Mouse (Mus musculus) CH12.LX (cell line): ENCODE measurements at regions not wholly inside any gene's neighbourhood (a gene's known extent, or its start where the extent isn't known, plus 50 kb on each side); places are given as distances from the start of the nearest gene placed in this dataset.

Experiments
- CHD1 ChIP-seq: IDR thresholded peaks from 2 replicates; pipeline ENCODE4 v1.6.1; 2012; ENCODE audit warnings: low read depth, low read length, improper control_type of control experiment, inconsistent platforms
- CTCF ChIP-seq, 2 experiments: IDR thresholded peaks in 1 of 2; conservative IDR thresholded peaks in 1 of 2; 2 replicates each; pipeline ENCODE4 v1.5.1; 2011 to 2012; ENCODE audit warnings: low read depth in 2 of 2, low read length in 2 of 2, improper control_type of control experiment in 1 of 2, inconsistent platforms in 1 of 2, mild to moderate bottlenecking in 1 of 2, moderate library complexity in 1 of 2
- EP300 ChIP-seq: IDR thresholded peaks from 2 replicates; pipeline ENCODE4 v1.6.1; 2011; ENCODE audit warnings: low read length, improper control_type of control experiment
- HCFC1 ChIP-seq: IDR thresholded peaks from 2 replicates; pipeline ENCODE4 v1.6.1; 2012; ENCODE audit warnings: low read depth, mild to moderate bottlenecking, inconsistent platforms, low read length, improper control_type of control experiment
- MAX ChIP-seq: IDR thresholded peaks from 2 replicates; pipeline ENCODE4 v1.6.1; 2011; ENCODE audit warnings: low read length, improper control_type of control experiment
- MXI1 ChIP-seq: IDR thresholded peaks from 2 replicates; pipeline ENCODE4 v1.6.1; 2011; ENCODE audit warnings: mild to moderate bottlenecking, low read depth, low read length, improper control_type of control experiment
- NELFE ChIP-seq: IDR thresholded peaks from 2 replicates; pipeline ENCODE4 v1.6.1; 2011; ENCODE audit warnings: low read depth, low read length, improper control_type of control experiment
- POLR2A ChIP-seq: IDR thresholded peaks from 2 replicates; pipeline ENCODE4 v1.6.1; 2011; ENCODE audit warnings: low read depth, mild to moderate bottlenecking, improper control_type of control experiment, low read length
- SIN3A ChIP-seq: IDR thresholded peaks from 2 replicates; pipeline ENCODE4 v1.6.1; 2012; ENCODE audit warnings: low read length, improper control_type of control experiment, inconsistent platforms
- SMC3 ChIP-seq: IDR thresholded peaks from 2 replicates; pipeline ENCODE4 v1.6.1; 2011; ENCODE audit warnings: low read depth, low read length, improper control_type of control experiment
- UBTF ChIP-seq: IDR thresholded peaks from 2 replicates; pipeline ENCODE4 v1.6.1; 2012; ENCODE audit warnings: low read depth, mild to moderate bottlenecking, inconsistent platforms, low read length, improper control_type of control experiment, moderate library complexity
- USF1 ChIP-seq: IDR thresholded peaks from 2 replicates; pipeline ENCODE4 v1.6.1; 2014; ENCODE audit warnings: low read depth, mild to moderate bottlenecking, inconsistent platforms, low read length, improper control_type of control experiment
- ZNF384 ChIP-seq: IDR thresholded peaks from 2 replicates; pipeline ENCODE4 v1.6.1; 2012; ENCODE audit warnings: low read depth, low read length, improper control_type of control experiment, inconsistent platforms

DNA sequence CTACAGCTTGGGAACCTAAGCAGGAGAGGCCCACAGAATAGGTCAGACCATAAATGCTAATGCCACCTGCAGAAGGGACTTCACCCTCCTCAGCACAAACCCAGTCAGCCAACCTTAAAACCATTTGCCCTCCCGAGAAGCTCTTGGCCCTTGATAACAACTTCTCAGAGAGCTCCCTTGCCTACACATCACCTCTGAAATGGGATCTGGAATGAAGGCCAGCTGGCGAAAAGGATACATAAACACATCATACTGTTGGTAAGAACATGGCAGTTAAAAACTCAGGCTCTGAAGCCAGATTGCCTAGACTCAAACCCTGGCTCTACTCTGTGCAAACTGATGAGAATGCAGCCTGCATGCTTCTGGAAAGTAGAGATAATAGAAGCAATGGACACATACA, 61.2 kb upstream of the Nampt start:
- TF ChIP-seq EP300, result no peak
- no peak for TF ChIP-seq POLR2A
- no peak for TF ChIP-seq CTCF (conservative IDR thresholded peaks at IDR 0.05 in 1 of 2, IDR thresholded peaks at IDR 0.05 in 1 of 2; ENCODE audit: low read depth in 2 of 2, low read length in 2 of 2)
- TF ChIP-seq SIN3A, result no peak
- no peak for TF ChIP-seq SMC3
- no peak for TF ChIP-seq HCFC1
- TF ChIP-seq CHD1, result no peak
- TF ChIP-seq ZNF384, result no peak
- no peak for TF ChIP-seq MXI1
- no peak for TF ChIP-seq MAX
- TF ChIP-seq USF1, result no peak
- no peak for TF ChIP-seq NELFE
- no peak for TF ChIP-seq UBTF
